Mouse (Mus musculus) heart, postnatal 0 days (tissue): ENCODE results near the gene Tacr2.

ENCODE experiments used
- CTCF ChIP-seq: IDR thresholded peaks from 2 replicates; pipeline ENCODE4 v1.5.1; 2016; ENCODE audit warnings: antibody characterized with exemption, control low read depth, low read depth
- EP300 ChIP-seq: IDR thresholded peaks from 2 replicates; pipeline ENCODE4 v1.6.1; 2016; ENCODE audit warnings: antibody characterized with exemption, low read depth

DNA sequence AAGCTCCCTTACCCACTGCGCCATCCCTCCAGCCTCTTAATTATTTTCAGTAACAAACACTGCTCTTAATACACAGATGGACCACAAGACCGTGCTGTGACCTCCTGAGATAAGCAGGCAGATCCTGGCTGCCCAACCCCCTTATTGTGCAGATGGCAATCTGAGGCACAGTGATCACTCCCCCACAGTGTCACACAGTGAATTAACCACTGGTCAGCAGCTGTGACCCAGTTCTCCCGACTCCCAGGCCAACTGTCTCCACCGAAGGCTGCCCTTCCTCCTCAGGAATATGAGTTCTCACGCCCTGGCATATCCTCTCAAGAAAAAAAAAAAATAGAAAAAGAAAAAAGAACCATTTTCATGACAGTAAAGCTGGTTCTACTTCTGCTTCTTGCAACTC lies 35.6 kb upstream of the Tacr2 start:
- no peak for TF ChIP-seq CTCF
- no peak for TF ChIP-seq EP300
